Mouse (Mus musculus) MEL (cell line): ENCODE measurements around the gene Bcl6b. TPM values are rescaled to one million over a fixed set of nuclear protein-coding genes. Genes with fewer than 3 reads are reported as not detected.

ENCODE experiments used
- DNase-seq: peaks from one replicate; pipeline ENCODE4 v3.0.0; 2011; ENCODE audit warnings: low read depth, low spot score
- H3K27ac ChIP-seq: 2 replicates; pipeline ENCODE4 v1.5.1; 2012; ENCODE audit warnings: low read depth, mild to moderate bottlenecking, control low read depth, low read length, moderate library complexity; ENCODE audit not compliant: control insufficient read depth
- H3K27me3 ChIP-seq, 2 experiments: fragments of 150-350 bp in 1 of 2; sonication (generic) in 1 of 2; 2 replicates each; pipeline ENCODE4 v1.6.1; 2012; ENCODE audit warnings: low read length in 2 of 2, mild to moderate bottlenecking in 2 of 2, improper control_type of control experiment in 1 of 2, moderate library complexity in 1 of 2; ENCODE audit not compliant: insufficient read depth in 2 of 2, control insufficient read depth in 1 of 2
- H3K36me3 ChIP-seq, 2 experiments: 2 replicates each; pipeline ENCODE4 v1.6.1; 2012 to 2014; ENCODE audit warnings: low read length in 2 of 2, improper control_type of control experiment in 1 of 2, inconsistent platforms in 1 of 2, mild to moderate bottlenecking in 1 of 2; ENCODE audit not compliant: insufficient read depth in 2 of 2, control insufficient read depth in 1 of 2
- H3K4me1 ChIP-seq, 2 experiments: fragments of 150-350 bp in 1 of 2; sonication (generic) in 1 of 2; 2 replicates each; pipeline ENCODE4 v1.6.1; 2012; ENCODE audit warnings: low read length in 2 of 2, improper control_type of control experiment in 1 of 2, mild to moderate bottlenecking in 1 of 2; ENCODE audit not compliant: insufficient read depth in 2 of 2, control insufficient read depth in 1 of 2
- H3K4me3 ChIP-seq, 2 experiments: fragments of 150-350 bp in 1 of 2; sonication (generic) in 1 of 2; 2 replicates each; pipeline ENCODE4 v1.5.1; 2012; ENCODE audit warnings: low read depth in 2 of 2, low read length in 2 of 2, mild to moderate bottlenecking in 2 of 2, moderate library complexity in 2 of 2, control low read depth in 1 of 2, improper control_type of control experiment in 1 of 2; ENCODE audit not compliant: control insufficient read depth in 1 of 2, insufficient read depth in 1 of 2
- H3K79me2 ChIP-seq: 2 replicates; pipeline ENCODE4 v1.6.1; 2012; ENCODE audit warnings: mild to moderate bottlenecking, low read length, moderate library complexity; ENCODE audit not compliant: control insufficient read depth, poor library complexity, insufficient read depth
- H3K9ac ChIP-seq: 2 replicates; pipeline ENCODE4 v1.6.1; 2012; ENCODE audit warnings: low read depth, mild to moderate bottlenecking, control low read depth, low read length, moderate library complexity; ENCODE audit not compliant: control insufficient read depth, poor library complexity, severe bottlenecking
- H3K9me3 ChIP-seq: fragments of 150-350 bp; sonication (generic); replicated peaks from 2 replicates; pipeline ENCODE4 v1.6.1; 2012; ENCODE audit warnings: mild to moderate bottlenecking, low read length, improper control_type of control experiment, moderate library complexity; ENCODE audit not compliant: insufficient read depth
- CHD1 ChIP-seq: IDR thresholded peaks from 2 replicates; pipeline ENCODE4 v1.6.1; 2012; ENCODE audit warnings: low read depth, mild to moderate bottlenecking, inconsistent platforms, low read length, improper control_type of control experiment
- CHD2 ChIP-seq: IDR thresholded peaks from 2 replicates; pipeline ENCODE4 v1.6.1; 2011; ENCODE audit warnings: low read length, improper control_type of control experiment
- ELF1 ChIP-seq: IDR thresholded peaks from 2 replicates; pipeline ENCODE4 v1.6.1; 2014; ENCODE audit warnings: low read depth, mild to moderate bottlenecking, inconsistent platforms, low read length, improper control_type of control experiment, moderate library complexity
- HCFC1 ChIP-seq: IDR thresholded peaks from 2 replicates; pipeline ENCODE4 v1.6.1; 2012; ENCODE audit warnings: low read depth, mild to moderate bottlenecking, inconsistent platforms, low read length, improper control_type of control experiment, moderate library complexity
- MAX ChIP-seq: IDR thresholded peaks from 2 replicates; pipeline ENCODE4 v1.6.1; 2011; ENCODE audit warnings: low read length, improper control_type of control experiment
- MEF2A ChIP-seq: IDR thresholded peaks from 2 replicates; pipeline ENCODE4 v1.6.1; 2014; ENCODE audit warnings: low read depth, mild to moderate bottlenecking, inconsistent platforms, low read length, improper control_type of control experiment; ENCODE audit not compliant: poor library complexity, insufficient replicate concordance, severe bottlenecking; ENCODE audit errors: extremely low read depth
- MYB ChIP-seq: IDR thresholded peaks from 2 replicates; pipeline ENCODE4 v1.6.1; 2011; ENCODE audit warnings: mild to moderate bottlenecking, low read depth, low read length, improper control_type of control experiment
- MYC ChIP-seq: IDR thresholded peaks from 2 replicates; pipeline ENCODE4 v1.6.1; 2011; ENCODE audit warnings: low read depth, mild to moderate bottlenecking, low read length, improper control_type of control experiment, moderate library complexity
- POLR2AphosphoS5 ChIP-seq: IDR thresholded peaks from 2 replicates; pipeline ENCODE4 v1.6.1; 2012; ENCODE audit warnings: low read depth, borderline replicate concordance, mild to moderate bottlenecking, inconsistent platforms, low read length, moderate library complexity, mixed read lengths
- SIN3A ChIP-seq: IDR thresholded peaks from 2 replicates; pipeline ENCODE4 v1.6.1; 2012; ENCODE audit warnings: low read length, improper control_type of control experiment, inconsistent platforms
- SMC3 ChIP-seq: IDR thresholded peaks from 2 replicates; pipeline ENCODE4 v1.6.1; 2011; ENCODE audit warnings: low read depth, low read length, improper control_type of control experiment
- TAL1 ChIP-seq: IDR thresholded peaks from 2 replicates; pipeline ENCODE4 v1.6.1; 2012; ENCODE audit warnings: mild to moderate bottlenecking, inconsistent platforms, low read length, moderate library complexity, mixed read lengths
- TBP ChIP-seq: IDR thresholded peaks from 2 replicates; pipeline ENCODE4 v1.8.0; 2011; ENCODE audit warnings: low read depth, low read length, improper control_type of control experiment
- UBTF ChIP-seq: IDR thresholded peaks from 2 replicates; pipeline ENCODE4 v1.6.1; 2012; ENCODE audit warnings: low read depth, mild to moderate bottlenecking, inconsistent platforms, low read length, improper control_type of control experiment, moderate library complexity, borderline replicate concordance; ENCODE audit not compliant: insufficient read depth
- ZC3H11A ChIP-seq: IDR thresholded peaks from 2 replicates; pipeline ENCODE4 v1.6.1; 2012; ENCODE audit warnings: low read depth, mild to moderate bottlenecking, inconsistent platforms, low read length, improper control_type of control experiment
- ZKSCAN1 ChIP-seq: IDR thresholded peaks from 2 replicates; pipeline ENCODE4 v1.6.1; 2012; ENCODE audit warnings: low read depth, mild to moderate bottlenecking, inconsistent platforms, low read length, improper control_type of control experiment, moderate library complexity
- ZMIZ1 ChIP-seq: IDR thresholded peaks from 2 replicates; pipeline ENCODE4 v1.6.1; 2012; ENCODE audit warnings: low read depth, mild to moderate bottlenecking, inconsistent platforms, low read length, improper control_type of control experiment, moderate library complexity
- ZNF384 ChIP-seq: IDR thresholded peaks from 2 replicates; pipeline ENCODE4 v1.6.1; 2012; ENCODE audit warnings: low read depth, mild to moderate bottlenecking, inconsistent platforms, low read length, improper control_type of control experiment
- polyA plus RNA-seq, 2 experiments: library from polyadenylated mRNA; stranded (reverse) in 1 of 2; unstranded in 1 of 2; fragments of >175 nt in 1 of 2; fragments of >200 nt in 1 of 2; gene quantifications; 2 replicates each; pipeline versions ENCODE4 v1.2.1 to v1.2.4; 2012; ENCODE audit warnings: low replicate concordance in 2 of 2, low read depth in 1 of 2; ENCODE audit not compliant: insufficient read length in 2 of 2, insufficient read depth in 1 of 2, missing spikeins in 1 of 2
- total RNA-seq: library from RNA; depleted of rRNA; stranded (reverse); fragments of 300-350 nt; gene quantifications from 2 replicates; pipeline ENCODE4 v1.2.3, GENCODE M21; 2012

The Bcl6b gene
- total and polyA plus RNA-seq, 3 experiments, result not detected

DNA sequence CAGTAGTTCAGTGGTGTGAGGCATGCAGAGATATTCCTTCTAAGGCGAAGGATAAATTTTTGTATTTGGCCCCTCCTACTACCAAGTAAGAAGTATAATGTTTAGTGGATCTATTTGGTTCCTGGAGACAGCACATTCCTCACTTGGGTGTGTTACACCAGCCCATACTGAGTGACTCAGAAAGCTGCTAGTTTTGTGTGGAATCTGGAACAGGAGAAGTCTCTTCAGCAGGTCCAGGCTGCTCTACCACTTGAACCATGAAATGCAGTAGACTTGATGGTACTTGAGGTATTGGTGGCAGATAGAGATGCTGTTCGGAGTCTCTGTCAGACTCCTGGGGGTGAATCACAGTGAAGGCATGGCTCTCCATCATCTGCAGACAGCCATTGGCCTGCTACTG, 18.9 kb downstream of the Bcl6b start:
- Histone ChIP-seq H3K27me3 (peaks cover 2% of the 10 kb centered on the region in 2 experiments; a peak in 2 of 4 replicates), H3K9ac (no peak overlapping the region), H3K4me3 (no peak overlapping the region), H3K4me1 (peaks cover 0 to 5% of the 10 kb centered on the region in 2 experiments; a peak in 1 of 4 replicates), H3K27ac (no peak overlapping the region), H3K36me3 (no peaks in the 10 kb centered on the region), H3K9me3 (no peaks in the 10 kb centered on the region), H3K79me2 (no peaks in the 10 kb centered on the region)
- TF ChIP-seq TAL1, result no peak
- TF ChIP-seq ELF1, result no peak
- TF ChIP-seq MYC, result no peak
- DNase-seq, result no peak

DNA sequence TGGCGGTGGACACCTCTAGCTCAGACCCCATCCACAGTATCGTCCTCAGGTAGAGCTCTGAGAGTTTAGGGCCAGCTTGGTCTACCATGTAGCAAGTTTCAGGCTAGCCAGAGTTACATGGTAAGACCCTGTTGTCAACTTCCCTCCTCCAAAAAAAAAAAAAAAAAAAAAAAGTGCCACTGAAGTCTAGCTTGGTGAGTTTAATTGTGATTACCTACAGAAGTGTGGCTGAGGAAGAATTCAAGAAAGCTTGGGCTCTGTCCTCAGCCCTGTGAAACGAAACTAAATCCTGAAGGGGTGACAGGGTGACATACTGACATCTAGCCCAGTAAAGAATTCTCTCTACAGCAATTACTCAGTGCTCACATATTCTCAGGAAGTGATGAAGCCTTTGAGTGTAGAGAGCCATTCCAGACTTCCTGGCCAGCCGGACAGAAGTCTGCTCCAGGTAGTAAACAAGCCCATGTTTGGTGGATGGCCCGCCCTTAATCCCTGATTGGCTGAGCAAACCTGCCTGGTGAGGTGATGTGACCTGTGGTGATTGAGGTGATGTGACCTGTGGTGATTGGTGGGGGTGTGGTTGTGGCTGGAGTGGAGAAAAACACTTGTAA, 20.7 kb downstream of the Bcl6b start:
- Histone ChIP-seq H3K27ac (no peak overlapping the region), H3K79me2 (no peaks in the 10 kb centered on the region), H3K27me3 (peaks cover 2 to 4% of the 10 kb centered on the region in 2 experiments; a peak in 3 of 4 replicates), H3K36me3 (no peaks in the 10 kb centered on the region), H3K4me3 (no peak overlapping the region), H3K9me3 (no peaks in the 10 kb centered on the region), H3K9ac (no peak overlapping the region), H3K4me1 (peaks cover 0 to 5% of the 10 kb centered on the region in 2 experiments; a peak in 1 of 4 replicates)
- no peak for DNase-seq
- TF ChIP-seq HCFC1 (no peak), ZNF384 (peak; percentile 62; the same call in 1 of the 2 replicates)

DNA sequence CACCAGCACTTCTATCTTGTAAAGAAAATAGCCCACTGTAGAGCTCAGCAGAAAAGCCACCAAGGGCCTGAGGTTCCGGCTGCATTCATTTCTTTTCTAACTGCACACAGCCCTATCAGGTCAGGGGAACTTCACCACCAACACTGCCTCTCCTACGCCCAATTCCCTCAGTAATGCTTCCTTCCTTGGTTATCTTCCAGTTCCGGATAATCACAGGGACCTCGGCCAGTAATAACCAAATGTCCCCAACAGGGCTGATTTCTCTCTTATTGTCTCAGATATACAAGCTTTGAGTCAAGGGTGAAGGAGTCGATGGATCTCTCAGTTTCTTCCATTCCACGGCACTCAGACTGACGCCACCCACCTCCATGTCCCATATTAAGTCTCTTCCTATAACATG, 22.3 kb downstream of the Bcl6b start:
- no peak overlapping the region for H3K9ac ChIP-seq
- DNase-seq, result no peak
- peaks cover 5% of the 10 kb centered on the region in 2 experiments; a peak in 3 of 4 replicates for H3K27me3 ChIP-seq
- no peaks in the 10 kb centered on the region for H3K36me3 ChIP-seq
- TF ChIP-seq ZKSCAN1 (no peak), HCFC1 (no peak), ZMIZ1 (no peak), SMC3 (no peak), TBP (no peak), MAX (no peak), ZC3H11A (no peak), MEF2A (no peak), UBTF (no peak), CHD2 (no peak), POLR2AphosphoS5 (no peak), MYB (no peak), CHD1 (no peak), SIN3A (no peak)
- H3K9me3 ChIP-seq, result no peaks in the 10 kb centered on the region
- no peaks in the 10 kb centered on the region for H3K79me2 ChIP-seq
- H3K4me1 ChIP-seq, result no peaks in the 10 kb centered on the region
- H3K4me3 ChIP-seq, result no peak overlapping the region
- no peak overlapping the region for H3K27ac ChIP-seq
